Mouse (Mus musculus): ENCODE measurements around the gene Creld1. TPM values are rescaled to one million over a fixed set of nuclear protein-coding genes. Genes with fewer than 3 reads are reported as not detected.
A peak's percentile ranks its signal among the peaks of the same experiment; 100 is the strongest.

Creld1 gene
- polyA plus RNA-seq (2012; ENCODE audit: insufficient read depth, insufficient read length, missing spikeins) = 22.0 and 23.9 TPM in 2 replicates

DNA sequence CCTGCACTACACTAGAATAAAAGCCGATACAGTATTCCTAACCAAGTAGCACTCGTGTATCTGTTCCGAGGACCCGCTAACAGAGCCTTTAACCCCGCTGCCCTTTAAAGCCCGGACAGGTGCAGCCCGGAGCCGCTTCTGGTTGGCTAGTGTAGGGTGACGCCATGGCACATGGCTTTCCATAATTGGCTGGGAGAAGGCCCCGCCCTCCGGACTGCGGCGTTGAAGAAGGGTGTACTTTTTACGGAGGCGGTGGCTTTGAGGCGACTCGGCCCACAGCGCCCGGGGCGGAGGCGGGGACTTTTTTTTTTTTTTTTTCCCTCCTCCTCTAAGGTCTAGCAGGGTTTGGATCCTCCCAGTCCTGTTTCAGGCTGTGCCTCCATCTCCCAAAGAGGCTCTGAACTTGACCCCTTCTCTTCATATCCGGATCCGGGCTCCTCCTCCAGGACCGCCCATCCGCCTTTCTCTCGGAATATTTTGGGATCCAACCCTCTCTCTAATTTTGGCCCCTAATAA lies at the start of gene Creld1:
Gene Creld1, plus strand, starts transcription at position 198 of the 516 bp plus-strand sequence.
- peak within 1 kb of the TSS; percentile 77 for H3K4me3 ChIP-seq (ENCODE audit: insufficient read depth, low read length)
- peak within 1 kb of the TSS; percentile 84 for H3K27ac ChIP-seq (ENCODE audit: insufficient read depth, low read depth, low read length)
- peaks cover 37% of the 10 kb centered on the region for H3K4me1 ChIP-seq (ENCODE audit: control insufficient read depth, insufficient read depth, low read length)
- TF ChIP-seq POLR2A (IDR thresholded peaks at IDR 0.05; ENCODE audit: borderline replicate concordance, low read depth, low read length) (no peak), CTCF (IDR thresholded peaks at IDR 0.05; ENCODE audit: low read depth, low read length) (no peak)

DNA sequence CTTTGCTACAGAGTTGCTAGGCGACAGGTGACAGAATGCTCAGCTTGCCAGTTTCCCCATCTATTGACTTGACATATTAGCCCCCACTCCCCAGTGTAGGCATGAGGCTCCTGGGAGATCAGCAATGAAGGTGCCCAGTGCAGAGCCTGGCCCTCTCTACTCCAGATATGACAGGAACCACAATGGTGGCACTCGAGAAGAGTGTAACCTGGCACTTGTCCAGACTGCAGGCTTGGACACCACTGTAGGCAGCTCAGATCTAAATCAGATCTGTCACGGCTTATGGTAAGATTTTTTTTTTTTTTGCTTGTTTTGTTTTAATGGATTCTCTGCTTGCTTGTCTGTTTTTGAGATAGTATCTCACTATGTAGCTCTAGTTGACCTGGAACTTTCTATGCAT lies 49.4 kb upstream of the Creld1 start:
- no peak for TF ChIP-seq CTCF (IDR thresholded peaks at IDR 0.05; ENCODE audit: low read depth, low read length)
- 0 out of 2 replicates have a peak, but pooled peaks cover 2% of the 10 kb centered on the region for H3K4me1 ChIP-seq (ENCODE audit: control insufficient read depth, insufficient read depth, low read length)
- no peak overlapping the region for H3K27ac ChIP-seq (ENCODE audit: insufficient read depth, low read depth, low read length)
- no peak overlapping the region for H3K4me3 ChIP-seq (ENCODE audit: insufficient read depth, low read length)

GRCm38 (mm10) chr6:113434691-113435090 lies 48.4 kb upstream of the Creld1 start:
- no peak overlapping the region for H3K27ac ChIP-seq (ENCODE audit: insufficient read depth, low read depth, low read length)
- no peak for TF ChIP-seq POLR2A (IDR thresholded peaks at IDR 0.05; ENCODE audit: borderline replicate concordance, low read depth, low read length)
- 0 out of 2 replicates have a peak, but pooled peaks cover 2% of the 10 kb centered on the region for H3K4me1 ChIP-seq (ENCODE audit: control insufficient read depth, insufficient read depth, low read length)
- no peak overlapping the region for H3K4me3 ChIP-seq (ENCODE audit: insufficient read depth, low read length)

DNA sequence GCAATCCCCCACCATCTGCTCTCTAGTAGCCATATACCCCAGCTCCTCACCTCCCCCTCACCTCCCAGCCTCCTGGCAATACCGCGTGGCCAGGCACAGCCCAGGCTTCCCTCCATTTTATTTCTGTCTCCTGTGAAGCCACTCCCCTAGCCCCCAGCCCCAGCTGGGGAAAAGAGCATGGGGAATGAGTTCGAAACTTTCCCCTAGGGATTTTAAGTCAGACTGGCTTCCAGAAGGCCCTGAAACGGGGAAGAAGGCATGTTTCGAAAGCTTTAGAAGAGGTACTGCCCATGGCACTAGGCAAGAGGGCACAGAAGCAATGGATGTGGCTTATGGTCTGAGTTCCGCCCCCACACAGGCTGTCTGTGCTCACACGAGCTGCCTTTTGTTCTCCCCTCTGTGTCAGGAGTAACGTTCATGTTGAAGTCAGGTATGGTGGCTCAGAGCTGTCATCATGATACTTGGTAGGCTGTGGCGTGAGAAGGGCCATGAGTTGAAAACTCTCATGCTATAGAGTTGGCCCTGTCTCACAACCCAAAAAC lies 47.4 kb upstream of the Creld1 start, which contains the start of gene Cidec:
Gene Cidec, minus strand, starts transcription at position 97 of the 542 bp plus-strand sequence.
- TF ChIP-seq POLR2A (IDR thresholded peaks at IDR 0.05; ENCODE audit: borderline replicate concordance, low read depth, low read length) (no peak), CTCF (IDR thresholded peaks at IDR 0.05; ENCODE audit: low read depth, low read length) (no peak)
- 0 out of 2 replicates have a peak, but pooled peaks cover 2% of the 10 kb centered on the region for H3K4me1 ChIP-seq (ENCODE audit: control insufficient read depth, insufficient read depth, low read length)
- H3K4me3 ChIP-seq (ENCODE audit: insufficient read depth, low read length) = no peak within 1 kb of the TSS
- H3K27ac ChIP-seq (ENCODE audit: insufficient read depth, low read depth, low read length) = no peak within 1 kb of the TSS

- TF ChIP-seq POLR2A (IDR thresholded peaks at IDR 0.05; ENCODE audit: borderline replicate concordance, low read depth, low read length) (no peak), CTCF (IDR thresholded peaks at IDR 0.05; ENCODE audit: low read depth, low read length) (no peak)
- H3K27ac ChIP-seq (ENCODE audit: insufficient read depth, low read depth, low read length) = no peak overlapping the region
- H3K4me1 ChIP-seq (ENCODE audit: control insufficient read depth, insufficient read depth, low read length) = peaks cover 5% of the 10 kb centered on the region; the same call in 1 of the 2 replicates
- no peak overlapping the region for H3K4me3 ChIP-seq (ENCODE audit: insufficient read depth, low read length)
Measured at GRCm38 (mm10) chr6:113437135-113437534, 46.0 kb upstream of the Creld1 start.

DNA sequence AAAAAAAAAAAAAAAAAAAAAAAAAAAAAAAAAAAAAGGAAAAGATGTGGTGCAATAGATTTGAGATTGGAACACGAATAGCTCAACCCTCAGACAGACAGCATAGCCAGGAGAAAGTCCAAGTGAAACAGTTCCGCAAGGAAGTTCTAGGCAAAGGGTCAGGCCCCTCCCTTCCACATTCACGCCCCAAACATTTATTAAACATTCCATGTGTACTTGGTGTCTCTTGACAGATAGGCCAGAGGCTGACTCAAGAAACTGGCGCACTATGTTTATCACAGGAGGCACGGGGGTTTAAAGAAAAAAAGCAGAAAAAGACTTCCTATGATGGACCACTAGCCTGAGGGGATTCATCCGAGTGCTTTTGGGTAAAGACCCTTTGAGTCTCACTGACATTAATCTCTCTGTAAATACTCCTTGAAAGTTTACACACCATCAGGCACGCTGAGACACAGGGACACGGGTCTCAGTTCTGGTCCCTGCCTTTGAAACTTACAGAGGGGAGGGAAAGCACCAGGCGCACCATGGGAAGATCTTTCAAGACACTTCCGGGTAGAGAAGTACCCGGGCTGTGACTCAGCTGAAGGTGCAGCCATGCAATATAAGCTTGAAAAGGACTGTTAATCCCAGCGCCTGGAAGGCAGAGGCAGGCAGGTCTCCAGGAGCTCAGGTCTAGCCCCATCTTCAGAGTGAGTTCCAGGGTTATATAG lies 44.2 kb upstream of the Creld1 start:
- H3K4me1 ChIP-seq (ENCODE audit: control insufficient read depth, insufficient read depth, low read length) = peaks cover 12% of the 10 kb centered on the region
- no peak overlapping the region for H3K4me3 ChIP-seq (ENCODE audit: insufficient read depth, low read length)
- TF ChIP-seq POLR2A (IDR thresholded peaks at IDR 0.05; ENCODE audit: borderline replicate concordance, low read depth, low read length) = no peak
- no peak for TF ChIP-seq CTCF (IDR thresholded peaks at IDR 0.05; ENCODE audit: low read depth, low read length)
- H3K27ac ChIP-seq (ENCODE audit: insufficient read depth, low read depth, low read length) = no peak overlapping the region

DNA sequence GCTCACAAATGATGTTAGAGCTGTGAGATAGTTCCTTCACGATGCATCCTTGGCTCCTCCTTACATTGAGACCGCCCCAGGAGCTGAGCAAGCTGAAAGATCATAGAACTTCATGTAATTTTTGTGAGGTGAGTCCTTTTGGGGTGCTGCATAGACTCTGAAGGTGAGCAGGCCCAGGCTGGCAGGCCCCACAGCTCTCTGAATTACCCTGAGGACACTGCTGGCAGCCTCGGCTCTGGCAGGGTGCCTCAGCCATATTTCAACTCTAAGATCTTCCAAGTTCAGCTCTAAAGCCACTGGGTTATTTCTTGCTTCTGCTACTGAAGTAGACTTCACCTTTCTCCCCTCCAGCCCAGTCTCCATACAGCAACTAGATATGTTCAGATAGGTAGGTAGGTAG lies 42.4 kb upstream of the Creld1 start:
- Histone ChIP-seq H3K4me1 (ENCODE audit: control insufficient read depth, insufficient read depth, low read length) (peaks cover 12% of the 10 kb centered on the region), H3K27ac (ENCODE audit: insufficient read depth, low read depth, low read length) (no peak overlapping the region), H3K4me3 (ENCODE audit: insufficient read depth, low read length) (no peak overlapping the region)
- no peak for TF ChIP-seq POLR2A (IDR thresholded peaks at IDR 0.05; ENCODE audit: borderline replicate concordance, low read depth, low read length)
- TF ChIP-seq CTCF (IDR thresholded peaks at IDR 0.05; ENCODE audit: low read depth, low read length) = no peak

DNA sequence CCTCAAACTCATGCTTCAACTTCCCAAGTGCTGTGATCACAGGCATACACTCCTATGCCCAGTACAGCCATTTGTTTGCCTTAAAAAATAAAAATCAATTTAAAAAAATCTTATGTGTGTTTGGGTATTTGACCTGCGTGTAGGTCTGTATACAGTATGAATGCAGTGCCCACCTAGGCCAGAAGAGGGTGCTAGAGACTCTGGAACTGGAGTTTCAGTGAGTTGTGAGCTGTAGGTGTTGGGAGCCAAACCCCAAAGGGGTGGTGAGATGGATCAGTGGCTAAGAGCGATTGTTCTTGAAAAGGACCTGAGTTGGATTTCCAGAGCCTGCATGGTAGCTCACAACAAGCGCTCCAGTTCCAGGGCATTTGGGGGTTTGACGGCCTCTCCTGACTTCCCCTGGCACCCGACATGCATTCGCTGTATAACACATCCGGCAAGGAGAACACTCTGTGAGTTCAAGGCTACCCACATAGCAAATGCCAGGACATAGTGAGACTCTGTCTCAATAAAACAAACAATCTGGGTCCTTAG lies 41.9 kb upstream of the Creld1 start:
- TF ChIP-seq POLR2A (IDR thresholded peaks at IDR 0.05; ENCODE audit: borderline replicate concordance, low read depth, low read length) (no peak), CTCF (IDR thresholded peaks at IDR 0.05; ENCODE audit: low read depth, low read length) (peak; percentile 49)
- Histone ChIP-seq H3K27ac (ENCODE audit: insufficient read depth, low read depth, low read length) (no peak overlapping the region), H3K4me3 (ENCODE audit: insufficient read depth, low read length) (no peak overlapping the region), H3K4me1 (ENCODE audit: control insufficient read depth, insufficient read depth, low read length) (peaks cover 10% of the 10 kb centered on the region)

DNA sequence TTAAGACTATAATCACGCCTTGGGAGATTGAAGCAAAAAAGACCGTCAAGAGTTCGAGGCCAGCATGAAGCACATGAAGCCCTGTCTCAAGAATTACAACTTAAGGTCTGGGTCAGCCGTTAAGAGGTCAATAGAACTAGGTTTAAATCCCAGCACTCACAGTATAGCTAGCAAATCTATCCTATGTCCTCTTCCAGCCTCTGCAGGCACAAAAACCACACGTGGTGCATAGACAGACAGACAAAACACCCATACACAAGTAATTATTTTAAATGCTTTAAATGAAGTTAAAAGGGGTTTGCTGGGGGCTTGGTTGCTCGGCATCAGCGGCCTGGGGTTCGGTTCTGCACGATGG lies 41.0 kb upstream of the Creld1 start:
- Histone ChIP-seq H3K4me1 (ENCODE audit: control insufficient read depth, insufficient read depth, low read length) (peaks cover 10% of the 10 kb centered on the region), H3K4me3 (ENCODE audit: insufficient read depth, low read length) (peak overlapping the region; percentile 22; the same call in 1 of the 2 replicates), H3K27ac (ENCODE audit: insufficient read depth, low read depth, low read length) (no peak overlapping the region)
- TF ChIP-seq POLR2A (IDR thresholded peaks at IDR 0.05; ENCODE audit: borderline replicate concordance, low read depth, low read length) = no peak
- no peak for TF ChIP-seq CTCF (IDR thresholded peaks at IDR 0.05; ENCODE audit: low read depth, low read length)
